8 mouse cellular contexts compared by ENCODE assay signal in genomic region chr15:80080711-80081615, GRCm38 (mm10). TPM values are rescaled to one million over a fixed set of nuclear protein-coding genes. Genes with fewer than 3 reads are reported as not detected.
A peak's percentile ranks its signal among the peaks of the same experiment; 100 is the strongest.
DNase-seq lines count a peak whose midpoint lies in the region; ATAC-seq and TF ChIP-seq lines count a peak whose summit lies in the region.

No protein-coding gene starts in this region.

- peak overlapping the region; percentile 60 for H3K27ac ChIP-seq in CH12.LX (ENCODE audit: insufficient read depth, low read depth)

- peak; percentile 50 to 68 for TF ChIP-seq CTCF in CH12.LX (conservative IDR thresholded peaks at IDR 0.05 in 1 of 2, IDR thresholded peaks at IDR 0.05 in 1 of 2; ENCODE audit: low read depth in 2 of 2, low read length in 2 of 2)

- H3K4me2 ChIP-seq in CH12.LX (ENCODE audit: insufficient read depth, low read depth, poor library complexity, severe bottlenecking), result peak overlapping the region; percentile 97

- peaks cover 73% of the 10 kb centered on the region for H3K4me1 ChIP-seq in erythroblast, embryonic 14.5 days (ENCODE audit: control insufficient read depth)
- H3K4me1 ChIP-seq in CH12.LX (ENCODE audit: control insufficient read depth in 1 of 2, insufficient read depth in 2 of 2), result peaks cover 8 to 30% of the 10 kb centered on the region in 2 experiments

- DNase-seq in CH12.LX (ENCODE audit: extremely low read depth), result peak; percentile 75
- DNase-seq in embryo, embryonic 11 days, result peak; percentile 76
- peak; percentile 94 for DNase-seq in induced T-regulatory cell, adult 2 months (ENCODE audit: low read depth)
- peak; percentile 64 for DNase-seq in lung, postnatal 36 days
- DNase-seq in thymus, postnatal 25 days, result peak; percentile 40
- no peak for DNase-seq in gastrocnemius, adult 18-20 months (ENCODE audit: low spot score)

- TF ChIP-seq POLR2A in CH12.LX (IDR thresholded peaks at IDR 0.05; ENCODE audit: low read depth, low read length), result peak; percentile 55; the same call in 1 of the 2 replicates

- in situ Hi-C loops in CH12.LX (cut with MboI; ENCODE audit: low pct_ligation_motif_present, low pct_unique_long_range_greater_than_20kb, low sequenced_read_pairs), result no loop called here

- peaks cover 35% of the 10 kb centered on the region for H3K79me2 ChIP-seq in CH12.LX (replicated peaks; ENCODE audit: control insufficient read depth, extremely low read depth, insufficient read depth, poor library complexity, severe bottlenecking)

- no peak for ATAC-seq in erythroblast, adult 5-6 weeks (replicated peaks; ENCODE audit: low FRiP score, poor library complexity, severe bottlenecking)

- TF ChIP-seq RAD21 in CH12.LX (IDR thresholded peaks at IDR 0.05; ENCODE audit: low read depth, low read length), result peak; percentile 1; the same call in 1 of the 2 replicates

- H3K9me3 ChIP-seq in erythroblast, embryonic 14.5 days (ENCODE audit: control insufficient read depth, low read length), result no peaks in the 10 kb centered on the region
- H3K9me3 ChIP-seq in CH12.LX (replicated peaks; ENCODE audit: low read length), result no peaks in the 10 kb centered on the region

- H3K9ac ChIP-seq in CH12.LX (ENCODE audit: insufficient read depth, low read depth), result peak overlapping the region; percentile 83

- H3K4me3 ChIP-seq in erythroblast, embryonic 14.5 days (replicated peaks), result peak overlapping the region; percentile 100
- peak overlapping the region; percentile 62 to 75 (median 70) for H3K4me3 ChIP-seq in CH12.LX (replicated peaks in 1 of 3; ENCODE audit: low read depth in 2 of 3, low read length in 2 of 3, poor library complexity in 1 of 3)

- H3K36me3 ChIP-seq in erythroblast, embryonic 14.5 days (ENCODE audit: control insufficient read depth), result peaks cover 71% of the 10 kb centered on the region
- H3K36me3 ChIP-seq in CH12.LX (replicated peaks in 1 of 2; ENCODE audit: control insufficient read depth in 1 of 2, insufficient read depth in 1 of 2, low read length in 1 of 2), result peaks cover 58 to 59% of the 10 kb centered on the region in 2 experiments

- dilution Hi-C loops in CH12.LX (cut with MboI; ENCODE audit: extremely low pct_ligation_motif_present, extremely low pct_unique_long_range_greater_than_20kb, low sequenced_read_pairs), result no loop called here

- H3K27me3 ChIP-seq in erythroblast, embryonic 14.5 days (ENCODE audit: control insufficient read depth), result no peaks in the 10 kb centered on the region
- no peaks in the 10 kb centered on the region for H3K27me3 ChIP-seq in CH12.LX (replicated peaks)

- no peak for TF ChIP-seq EP300 in CH12.LX (IDR thresholded peaks at IDR 0.05; ENCODE audit: low read length)

TF ChIP-seq in CH12.LX, 34 proteins besides CTCF, POLR2A, EP300 and RAD21:
- TF ChIP-seq SIN3A (IDR thresholded peaks at IDR 0.05; ENCODE audit: low read length), result peak; percentile 61; the same call in 1 of the 2 replicates
- TF ChIP-seq MYC (IDR thresholded peaks at IDR 0.05; ENCODE audit: low read depth, low read length), result no peak
- no peak for TF ChIP-seq BHLHE40 (IDR thresholded peaks at IDR 0.05; ENCODE audit: low read depth, low read length)
- peak; percentile 45; the same call in 1 of the 2 replicates for TF ChIP-seq NELFE (IDR thresholded peaks at IDR 0.05; ENCODE audit: low read depth, low read length)
- TF ChIP-seq CHD1 (IDR thresholded peaks at IDR 0.05; ENCODE audit: low read depth, low read length), result peak; percentile 82
- no peak for TF ChIP-seq MAX (IDR thresholded peaks at IDR 0.05; ENCODE audit: low read length)
- no peak for TF ChIP-seq JUND (conservative IDR thresholded peaks at IDR 0.05; ENCODE audit: low read depth, low read length)
- peak; percentile 31; the same call in 1 of the 2 replicates for TF ChIP-seq HCFC1 (IDR thresholded peaks at IDR 0.05; ENCODE audit: low read depth, low read length)
- no peak for TF ChIP-seq ZKSCAN1 (IDR thresholded peaks at IDR 0.05; ENCODE audit: borderline replicate concordance, low read depth, low read length)
- no peak for TF ChIP-seq ZNF384 (IDR thresholded peaks at IDR 0.05; ENCODE audit: low read depth, low read length)
- TF ChIP-seq ETS1 (conservative IDR thresholded peaks at IDR 0.05; ENCODE audit: low read depth, low read length), result no peak
- TF ChIP-seq KAT2A (IDR thresholded peaks at IDR 0.05; ENCODE audit: insufficient replicate concordance, low read length), result 0 out of 2 replicates have a peak, but pooled peaks have one; percentile 47
- no peak for TF ChIP-seq GABPA (IDR thresholded peaks at IDR 0.05; ENCODE audit: insufficient replicate concordance, low read depth, low read length)
- peak; percentile 75 for TF ChIP-seq POLR2AphosphoS2 (IDR thresholded peaks at IDR 0.05; ENCODE audit: low read depth, low read length)
- no peak for TF ChIP-seq E2F4 (IDR thresholded peaks at IDR 0.05; ENCODE audit: insufficient replicate concordance, low read depth, low read length)
- TF ChIP-seq MAZ (IDR thresholded peaks at IDR 0.05; ENCODE audit: low read depth, low read length), result no peak
- peak; percentile 55 for TF ChIP-seq CHD2 (IDR thresholded peaks at IDR 0.05; ENCODE audit: low read length)
- peak; percentile 68; the same call in 1 of the 2 replicates for TF ChIP-seq MXI1 (IDR thresholded peaks at IDR 0.05; ENCODE audit: low read depth, low read length)
- no peak; the same call in 1 of the 2 replicates for TF ChIP-seq ZMIZ1 (IDR thresholded peaks at IDR 0.05; ENCODE audit: low read depth, low read length)

RNA-seq across cellular contexts. Expression of gene Syngr1, which starts 10.2 kb away (rescaled TPM):
- 0.41 and 1.5 TPM in 2 replicates for polyA plus RNA-seq in erythroblast, embryonic 14.5 days (2012)
- 5.8 and 8.6 TPM in 2 replicates for total RNA-seq in erythroblast, adult 5-6 weeks (2015; ENCODE audit: low replicate concordance)
- total RNA-seq in erythroblast, adult 5-6 weeks (2017; ENCODE audit: low replicate concordance), result 6.0 and 7.1 TPM in 2 replicates
- total RNA-seq in CH12.LX (2012; rRNA removed) (10.7 and 14.8 TPM in 2 replicates), CH12.LX (2014; rRNA removed) (6.0 and 9.7 TPM in 2 replicates)
- 7.0 and 11.3 TPM in 2 replicates for polyA plus RNA-seq in CH12.LX (2012; ENCODE audit: insufficient read length, low read depth)
- total RNA-seq in gastrocnemius, adult 18-20 months (2021), result 10 to 100 TPM; 54.8 to 60.6 TPM

RNA-seq across cellular contexts. Expression of gene Rpl3, which starts 10.7 kb away (rescaled TPM):
- 12.0 and 25.2 TPM in 2 replicates for polyA plus RNA-seq in erythroblast, embryonic 14.5 days (2012)
- total RNA-seq in erythroblast, adult 5-6 weeks (2015; ENCODE audit: low replicate concordance), result 449 and 474 TPM in 2 replicates
- 532 and 676 TPM in 2 replicates for total RNA-seq in erythroblast, adult 5-6 weeks (2017; ENCODE audit: low replicate concordance)
- total RNA-seq in CH12.LX (2012; rRNA removed) (3,351 and 3,819 TPM in 2 replicates), CH12.LX (2014; rRNA removed) (2,106 and 2,198 TPM in 2 replicates)
- polyA plus RNA-seq in CH12.LX (2012; ENCODE audit: insufficient read length, low read depth), result 2,552 and 2,592 TPM in 2 replicates
- total RNA-seq in gastrocnemius, adult 18-20 months (2021), result 10 to 100 TPM; 37.2 to 48.3 TPM

RNA-seq across cellular contexts. Expression of gene Tab1, which starts 52.0 kb away (rescaled TPM):
- 2.2 and 3.3 TPM in 2 replicates for polyA plus RNA-seq in erythroblast, embryonic 14.5 days (2012)
- 0.58 and 10.9 TPM in 2 replicates for total RNA-seq in erythroblast, adult 5-6 weeks (2015; ENCODE audit: low replicate concordance)
- total RNA-seq in erythroblast, adult 5-6 weeks (2017; ENCODE audit: low replicate concordance), result 6.5 and 13.5 TPM in 2 replicates
- total RNA-seq in CH12.LX (2012; rRNA removed) (15.1 and 17.7 TPM in 2 replicates), CH12.LX (2014; rRNA removed) (10.4 and 12.0 TPM in 2 replicates)
- 11.4 and 11.6 TPM in 2 replicates for polyA plus RNA-seq in CH12.LX (2012; ENCODE audit: insufficient read length, low read depth)
- 10 to 100 TPM; 11.0 to 12.5 TPM for total RNA-seq in gastrocnemius, adult 18-20 months (2021)

Comparison
In these comparisons a context has a peak if more than half of its experiments do, and no peak if none do; other contexts are left out.
1. RNA of gene Rpl3, which starts 10.7 kb away (total RNA-seq): 2,106 to 3,819 TPM in CH12.LX and 449 to 676 TPM in erythroblast, adult 5-6 weeks; 37.2 to 48.3 TPM in gastrocnemius, adult 18-20 months; every median in the first group is over 4 times any median in the second.